Mouse (Mus musculus): ENCODE results near the gene B3gat1.

B3gat1 gene

GRCm38 (mm10) chr9:26733206-26733891, at the start of gene B3gat1:
Gene B3gat1 (plus strand): TSS chr9:26733728.
- no peak for DNase-seq (ENCODE audit: low read depth, low spot score)

GRCm38 (mm10) chr9:26689171-26689570, 44.4 kb upstream of the B3gat1 start:
- DNase-seq (ENCODE audit: low read depth, low spot score): no peak

GRCm38 (mm10) chr9:26689956-26690698, 43.4 kb upstream of the B3gat1 start:
- no peak for DNase-seq (ENCODE audit: low read depth, low spot score)

DNA sequence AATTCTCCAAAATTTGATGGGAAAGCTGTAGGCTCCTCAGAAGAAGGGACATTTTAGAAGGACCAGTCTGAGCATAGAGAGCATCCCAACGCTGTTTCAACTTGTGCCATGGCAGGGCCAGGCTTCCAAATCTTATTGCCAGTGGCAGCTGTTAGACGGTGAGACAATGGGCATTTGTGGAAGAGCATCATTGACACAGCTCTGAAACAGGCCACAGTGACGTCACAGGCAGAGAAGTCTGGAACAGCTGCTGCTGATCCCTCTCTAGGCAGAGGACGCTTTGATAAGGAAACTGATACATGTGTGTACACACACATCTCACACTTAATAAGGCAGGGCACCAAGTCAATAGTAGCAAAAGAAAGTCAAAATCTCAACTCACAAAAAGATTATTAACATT, 40.9 kb upstream of the B3gat1 start:
- DNase-seq (ENCODE audit: low read depth, low spot score): no peak

- no peak for DNase-seq (ENCODE audit: low read depth, low spot score)
Measured at GRCm38 (mm10) chr9:26694656-26695055, 38.9 kb upstream of the B3gat1 start.

DNA sequence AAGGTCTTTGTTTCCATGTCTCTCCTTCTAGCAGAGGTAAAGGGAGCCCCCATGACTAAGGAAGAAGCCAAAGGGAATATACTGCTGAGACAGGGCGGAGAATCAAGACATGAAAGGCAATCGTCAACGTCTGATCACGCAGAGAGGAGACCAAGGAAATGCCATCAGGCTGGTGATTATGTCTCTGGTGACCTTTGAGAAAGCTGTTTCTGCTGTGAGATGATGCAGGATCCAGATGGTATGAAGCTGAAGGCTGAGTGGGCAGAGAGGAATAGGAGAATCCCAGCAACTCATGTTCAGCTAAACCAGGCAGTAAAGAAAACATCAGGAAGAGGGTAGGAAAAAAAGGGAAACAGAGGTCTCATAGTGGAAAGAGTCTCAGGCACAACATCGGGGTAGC, 38.4 kb upstream of the B3gat1 start:
- no peak for DNase-seq (ENCODE audit: low read depth, low spot score)

- no peak for DNase-seq (ENCODE audit: low read depth, low spot score)
Measured at GRCm38 (mm10) chr9:26698286-26698685, 35.2 kb upstream of the B3gat1 start.

- no peak for DNase-seq (ENCODE audit: low read depth, low spot score)
Measured at GRCm38 (mm10) chr9:26700329-26700728, 33.2 kb upstream of the B3gat1 start.

GRCm38 (mm10) chr9:26718388-26718787, 15.1 kb upstream of the B3gat1 start:
- DNase-seq (ENCODE audit: low read depth, low spot score): no peak

- DNase-seq (ENCODE audit: low read depth, low spot score): no peak
Measured at GRCm38 (mm10) chr9:26721771-26722170, 11.8 kb upstream of the B3gat1 start.

GRCm38 (mm10) chr9:26725709-26726108, 7.8 kb upstream of the B3gat1 start:
- DNase-seq (ENCODE audit: low read depth, low spot score): no peak

DNA sequence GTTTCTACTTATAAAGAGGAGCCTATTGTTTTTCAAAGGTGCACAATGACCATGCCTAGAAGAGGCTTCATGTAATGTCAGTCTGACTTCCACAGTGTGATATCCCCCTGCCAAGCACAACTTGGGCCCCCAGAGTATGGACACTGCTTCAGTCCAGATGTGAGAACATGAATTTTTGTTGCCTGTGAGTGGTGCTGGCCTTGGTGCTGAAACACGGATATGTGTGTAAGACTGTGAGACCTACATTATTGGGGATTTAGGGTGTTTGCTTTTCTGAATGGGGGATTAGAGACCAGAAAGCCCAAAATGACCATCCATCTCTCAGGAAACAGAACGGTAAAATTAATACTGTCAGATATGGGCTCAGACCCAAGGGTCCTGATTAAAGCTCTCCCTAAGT, 6.1 kb upstream of the B3gat1 start:
- DNase-seq (ENCODE audit: low read depth, low spot score): no peak

- DNase-seq (ENCODE audit: low read depth, low spot score): no peak
Measured at GRCm38 (mm10) chr9:26728556-26728955, 5.0 kb upstream of the B3gat1 start.

- no peak for DNase-seq (ENCODE audit: low read depth, low spot score)
Measured at GRCm38 (mm10) chr9:26733986-26734385, 458 bp downstream of the B3gat1 start.

DNA sequence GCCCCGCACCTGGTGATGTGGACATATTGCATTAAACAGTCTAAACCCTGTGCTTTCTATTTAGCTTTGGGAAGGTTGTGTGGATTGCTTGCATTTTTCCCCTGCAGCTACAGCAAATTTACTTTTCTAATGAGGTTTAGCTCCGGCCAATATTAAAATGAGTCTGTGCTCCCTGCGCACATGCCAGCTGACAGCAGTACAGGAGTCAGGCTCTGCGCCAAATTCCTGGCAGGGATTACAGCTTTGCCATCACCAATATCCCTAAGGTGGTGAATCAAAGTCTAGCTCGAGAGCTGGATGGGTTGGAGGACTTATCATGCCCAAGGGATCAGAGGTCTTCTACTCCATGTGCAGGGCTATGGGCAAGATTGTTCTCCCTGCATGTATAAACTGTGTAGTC, 3.6 kb downstream of the B3gat1 start:
- DNase-seq (ENCODE audit: low read depth, low spot score): no peak

GRCm38 (mm10) chr9:26742817-26743216, 9.3 kb downstream of the B3gat1 start:
- DNase-seq (ENCODE audit: low read depth, low spot score): no peak

DNA sequence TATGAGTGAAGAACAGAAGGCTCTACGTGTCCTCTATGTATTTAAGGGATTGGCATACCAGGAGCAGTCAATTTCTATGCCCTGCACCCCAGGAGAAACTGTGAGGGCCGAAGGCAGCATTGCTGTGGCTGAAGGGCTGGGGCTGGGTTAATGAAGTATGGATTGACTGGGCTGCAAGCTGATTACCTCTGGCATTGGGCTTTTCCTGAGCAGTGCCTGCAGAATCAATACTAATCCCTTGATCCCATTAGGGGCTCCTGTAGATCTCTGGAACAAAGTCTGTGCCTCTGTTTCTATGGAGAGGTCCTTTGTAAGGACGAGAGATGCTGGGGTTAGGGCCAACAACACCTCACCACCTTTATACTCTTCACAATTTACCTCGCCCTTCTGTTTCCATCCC, 13.6 kb downstream of the B3gat1 start:
- DNase-seq (ENCODE audit: low read depth, low spot score): no peak

- DNase-seq (ENCODE audit: low read depth, low spot score): no peak
Measured at GRCm38 (mm10) chr9:26748893-26749292, 15.4 kb downstream of the B3gat1 start.

GRCm38 (mm10) chr9:26760081-26760480, 26.6 kb downstream of the B3gat1 start:
- DNase-seq (ENCODE audit: low read depth, low spot score): peak; percentile 32

DNA sequence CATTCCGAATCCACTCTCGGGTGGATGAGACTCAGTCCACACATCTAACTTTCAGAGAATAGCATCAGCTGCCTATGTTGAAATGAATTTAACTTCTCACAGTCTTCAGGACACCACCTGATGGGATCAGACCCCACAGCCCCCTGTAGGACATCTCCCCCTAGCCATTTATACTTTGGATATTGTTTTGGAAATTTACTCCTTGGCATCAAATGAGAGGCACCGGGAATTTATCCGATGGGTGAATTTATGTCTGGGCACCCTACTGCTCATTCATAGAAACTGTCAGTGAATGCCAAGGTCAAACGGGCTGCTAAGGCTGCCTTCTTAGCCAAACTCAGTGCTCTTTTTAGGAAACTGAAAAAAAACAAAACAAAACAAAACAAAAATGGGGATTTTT, 27.0 kb downstream of the B3gat1 start:
- no peak for DNase-seq (ENCODE audit: low read depth, low spot score)

DNA sequence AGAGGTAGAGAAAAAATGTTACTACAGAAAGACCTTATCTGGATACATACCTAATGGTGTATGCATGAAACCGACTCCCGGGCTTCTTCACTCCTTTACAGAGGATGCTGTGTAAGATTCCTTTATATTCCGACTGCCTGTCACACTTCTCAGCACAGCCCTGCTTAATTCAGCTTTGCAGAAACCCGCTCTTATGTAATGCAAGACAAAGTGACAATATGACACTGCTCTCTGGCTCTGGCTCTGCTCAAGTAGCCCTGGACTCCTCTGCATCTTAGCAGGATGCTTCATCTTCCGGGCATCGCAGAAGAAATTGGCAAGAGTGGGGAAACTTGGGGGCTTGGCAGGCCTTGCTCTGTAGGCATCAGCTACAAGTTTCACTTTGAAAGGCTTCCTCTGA, 28.9 kb downstream of the B3gat1 start:
- DNase-seq (ENCODE audit: low read depth, low spot score): no peak

DNA sequence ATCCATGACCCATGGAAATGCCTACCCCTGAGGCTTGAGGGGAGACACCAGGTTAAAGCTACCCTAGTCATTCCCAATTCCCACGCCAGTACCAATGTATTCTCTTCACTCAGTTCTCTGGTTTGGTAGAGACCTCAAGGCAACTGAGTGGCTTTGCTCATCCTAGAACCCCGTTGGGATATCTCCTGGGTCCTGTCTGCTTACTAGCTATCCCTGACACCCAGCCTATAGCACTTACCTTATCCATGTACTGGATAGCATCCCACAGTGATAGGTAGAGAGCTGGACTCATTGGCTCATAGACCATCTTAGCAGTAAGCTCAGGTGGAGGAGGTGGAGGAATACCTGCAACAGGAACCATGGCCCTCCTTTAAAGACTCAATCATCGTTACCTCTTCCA, 34.7 kb downstream of the B3gat1 start:
- no peak for DNase-seq (ENCODE audit: low read depth, low spot score)

DNA sequence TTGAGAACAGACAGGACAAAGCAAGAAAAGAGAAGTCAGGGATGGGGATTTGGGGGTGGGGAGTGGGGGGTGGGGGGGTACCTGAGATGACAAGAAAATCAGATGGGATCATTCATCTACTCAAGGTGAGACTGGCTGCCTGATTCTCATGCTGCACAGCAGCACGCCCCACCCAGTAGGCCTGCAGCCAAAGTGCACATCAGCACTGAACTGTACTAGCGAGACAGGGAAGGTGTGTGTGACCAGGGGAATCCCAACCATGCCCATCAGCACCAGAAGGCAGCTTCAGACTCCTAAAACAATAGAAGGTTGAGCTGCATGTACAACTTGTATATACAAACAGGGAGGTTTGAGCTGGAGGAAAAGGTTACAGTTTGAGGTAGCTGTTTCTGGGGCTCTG, 42.2 kb downstream of the B3gat1 start:
- DNase-seq (ENCODE audit: low read depth, low spot score): no peak
